Mouse (Mus musculus) heart, postnatal 0 days (tissue): ENCODE measurements at regions not wholly inside any gene's neighbourhood (a gene's known extent, or its start where the extent isn't known, plus 50 kb on each side); places are given as distances from the start of the nearest gene placed in this dataset.

Experiments
- ATAC-seq: fragments of 200-750 bp; cut with Nextera tagmentation; 2 replicates; pipeline ENCODE4 v1.8.0; 2017; ENCODE audit warnings: low read depth, moderate number of reproducible peaks, moderate library complexity; ENCODE audit not compliant: insufficient read depth
- DNase-seq: peaks from one replicate; pipeline ENCODE4 v3.0.0-alpha.2; 2016; ENCODE audit warnings: low spot score
- H3K27ac ChIP-seq: fragments of 300-500 bp; sonication (generic); 2 replicates; pipeline ENCODE4 v1.5.1; 2014; ENCODE audit warnings: low read depth, mild to moderate bottlenecking
- H3K27me3 ChIP-seq: fragments of 300-500 bp; sonication (generic); 2 replicates; pipeline ENCODE4 v1.6.1; 2014; ENCODE audit warnings: low read length, mixed read lengths; ENCODE audit not compliant: control insufficient read depth, insufficient read depth
- H3K36me3 ChIP-seq: fragments of 300-500 bp; sonication (generic); replicated peaks from 2 replicates; pipeline ENCODE4 v1.6.1; 2014; ENCODE audit warnings: low read length, mixed read lengths; ENCODE audit not compliant: control insufficient read depth, insufficient read depth
- H3K4me1 ChIP-seq: fragments of 300-500 bp; sonication (generic); 2 replicates; pipeline ENCODE4 v1.6.1; 2014; ENCODE audit warnings: antibody characterized with exemption; ENCODE audit not compliant: control insufficient read depth, insufficient read depth
- H3K4me2 ChIP-seq: fragments of 300-500 bp; sonication (generic); 2 replicates; pipeline ENCODE4 v1.6.1; 2014; ENCODE audit warnings: low read depth, mild to moderate bottlenecking, low read length, moderate library complexity
- H3K4me3 ChIP-seq: fragments of 300-500 bp; sonication (generic); 2 replicates; pipeline ENCODE4 v1.5.1; 2014; ENCODE audit warnings: low read depth, low read length
- H3K9ac ChIP-seq: fragments of 300-500 bp; sonication (generic); replicated peaks from 2 replicates; pipeline ENCODE4 v1.6.1; 2014; ENCODE audit warnings: low read depth, low read length, mixed read lengths
- H3K9me3 ChIP-seq: fragments of 300-500 bp; sonication (generic); replicated peaks from 2 replicates; pipeline ENCODE4 v1.6.1; 2016; ENCODE audit warnings: low read length; ENCODE audit not compliant: control insufficient read depth
- CTCF ChIP-seq: IDR thresholded peaks from 2 replicates; pipeline ENCODE4 v1.5.1; 2016; ENCODE audit warnings: antibody characterized with exemption, control low read depth, low read depth
- EP300 ChIP-seq: IDR thresholded peaks from 2 replicates; pipeline ENCODE4 v1.6.1; 2016; ENCODE audit warnings: antibody characterized with exemption, low read depth
- WGBS: fragments of 180-500 bp; shearing (Covaris S2); extraction: QIAGEN DNeasy Blood & Tissue Kit; methylation state at CpG from one replicate; pipeline ENCODE4 v1.1.7; 2014; 5-methylcytosine and 5-hydroxymethylcytosine counted together

DNA sequence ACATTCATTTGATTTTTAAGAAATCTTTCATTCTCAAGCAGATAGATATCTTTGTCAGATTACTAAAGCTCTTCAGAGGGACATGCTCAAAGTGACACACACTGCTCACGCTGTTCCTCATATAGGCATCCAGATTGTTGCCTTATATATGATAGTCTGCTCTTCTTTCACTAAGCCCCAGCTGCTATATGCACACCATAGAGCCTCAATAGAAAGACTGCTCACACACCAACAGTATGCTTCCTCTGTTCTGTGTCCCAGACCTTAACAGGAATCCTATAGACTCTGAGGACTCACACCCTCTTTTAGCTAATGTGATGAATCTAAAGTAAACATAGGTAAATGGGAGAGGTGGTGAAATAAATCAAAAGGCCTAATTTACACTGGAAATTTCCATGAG is 561.8 kb downstream of the Smarca1 start:
- WGBS, result 74% methylated on average over 1 of the region's 1 CpGs
- Histone ChIP-seq H3K9me3 (no peaks in the 10 kb centered on the region), H3K27me3 (no peaks in the 10 kb centered on the region), H3K27ac (no peak overlapping the region), H3K4me1 (no peaks in the 10 kb centered on the region), H3K9ac (no peak overlapping the region), H3K4me3 (no peak overlapping the region), H3K4me2 (no peak overlapping the region), H3K36me3 (no peaks in the 10 kb centered on the region)
- no peak for ATAC-seq
- no peak for DNase-seq
- TF ChIP-seq CTCF, result no peak
- no peak for TF ChIP-seq EP300

DNA sequence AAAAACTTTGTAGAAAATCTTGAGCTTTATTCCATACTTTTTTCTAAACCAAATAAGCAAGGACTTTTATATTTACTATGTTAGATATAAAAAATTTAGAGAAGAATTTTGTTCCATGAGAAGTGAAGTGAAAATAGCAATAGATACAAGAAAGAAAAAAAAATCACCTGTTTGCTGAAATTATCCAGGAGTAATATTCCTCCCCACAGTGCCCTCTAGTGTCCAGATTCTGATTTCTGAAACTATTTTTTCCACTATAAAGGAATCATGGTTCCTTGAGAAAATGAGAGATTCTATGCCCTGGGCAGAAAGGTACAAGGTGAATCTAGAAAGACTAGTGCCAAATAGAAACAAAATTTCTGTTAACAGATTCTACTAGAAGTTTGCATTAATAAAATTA is 564.0 kb downstream of the Smarca1 start:
- no peak for ATAC-seq
- DNase-seq, result no peak
- Histone ChIP-seq H3K9me3 (no peaks in the 10 kb centered on the region), H3K27ac (no peak overlapping the region), H3K4me3 (no peak overlapping the region), H3K4me2 (no peak overlapping the region), H3K36me3 (no peaks in the 10 kb centered on the region), H3K4me1 (no peaks in the 10 kb centered on the region), H3K27me3 (no peaks in the 10 kb centered on the region), H3K9ac (no peak overlapping the region)
- TF ChIP-seq CTCF, result no peak; the same call in 1 of the 2 replicates
- no peak for TF ChIP-seq EP300

- no peaks in the 10 kb centered on the region for H3K9me3 ChIP-seq
Measured at GRCm38 (mm10) chrX:47315810-47316209, 577.0 kb downstream of the Smarca1 start.

GRCm38 (mm10) chrX:47307140-47307539 is 585.6 kb downstream of the Smarca1 start:
- 49% methylated on average over 2 of the region's 2 CpGs for WGBS
- Histone ChIP-seq H3K4me2 (no peak overlapping the region), H3K4me3 (no peak overlapping the region), H3K36me3 (no peaks in the 10 kb centered on the region), H3K9me3 (no peaks in the 10 kb centered on the region), H3K4me1 (no peaks in the 10 kb centered on the region), H3K9ac (no peak overlapping the region), H3K27ac (no peak overlapping the region), H3K27me3 (no peaks in the 10 kb centered on the region)
- TF ChIP-seq EP300 (no peak), CTCF (no peak)
- no peak for ATAC-seq
- DNase-seq, result no peak

More at GRCm38 (mm10) chrX:47315810-47316209, 577.0 kb downstream of the Smarca1 start:
- no peaks in the 10 kb centered on the region for H3K27me3 ChIP-seq
- H3K4me3 ChIP-seq, result no peak overlapping the region
- no peak for TF ChIP-seq CTCF
- TF ChIP-seq EP300, result no peak
- H3K36me3 ChIP-seq, result no peaks in the 10 kb centered on the region
- H3K4me2 ChIP-seq, result no peak overlapping the region
- ATAC-seq (no peak), DNase-seq (no peak)
- H3K9ac ChIP-seq, result no peak overlapping the region
- 48% methylated on average over 3 of the region's 3 CpGs for WGBS
- H3K4me1 ChIP-seq, result no peaks in the 10 kb centered on the region
- no peak overlapping the region for H3K27ac ChIP-seq

GRCm38 (mm10) chrX:47303547-47303946 is 589.2 kb downstream of the Smarca1 start:
- no peak for ATAC-seq
- Histone ChIP-seq H3K9ac (no peak overlapping the region), H3K36me3 (no peaks in the 10 kb centered on the region), H3K27ac (no peak overlapping the region), H3K4me1 (no peaks in the 10 kb centered on the region), H3K4me2 (no peak overlapping the region), H3K9me3 (no peaks in the 10 kb centered on the region), H3K4me3 (no peak overlapping the region), H3K27me3 (no peaks in the 10 kb centered on the region)
- WGBS, result 22% methylated on average over 2 of the region's 2 CpGs
- no peak for DNase-seq
- TF ChIP-seq CTCF (no peak), EP300 (no peak)

DNA sequence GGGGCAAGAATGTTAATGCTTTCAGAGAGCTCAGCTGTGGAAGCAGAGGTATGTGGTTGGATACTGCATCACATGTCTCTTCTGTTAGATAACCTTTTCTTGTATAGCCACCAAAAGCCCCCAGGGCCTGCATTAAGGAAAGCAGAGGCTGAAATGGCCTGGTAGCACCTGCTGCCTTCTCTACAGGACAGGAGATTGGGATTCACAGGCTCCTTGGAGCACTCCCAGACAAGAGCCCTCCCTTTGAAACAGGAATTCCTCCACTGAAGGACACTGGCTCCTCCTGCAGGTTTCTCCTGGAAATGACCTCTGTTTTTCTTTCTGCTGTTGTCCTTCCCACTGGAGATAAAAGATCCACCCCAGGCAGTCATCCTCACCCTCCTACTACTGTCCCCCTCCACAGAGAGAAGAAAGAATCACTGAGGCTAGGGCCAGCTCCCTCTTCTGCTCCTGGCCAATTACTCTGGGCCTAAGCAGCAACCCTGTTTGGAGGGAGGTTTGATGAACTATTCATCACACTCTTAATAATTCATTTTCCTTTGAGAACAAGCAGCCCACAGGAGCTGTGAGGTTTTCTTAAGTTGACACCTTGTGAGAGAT is 600.1 kb downstream of the Smarca1 start:
- H3K27me3 ChIP-seq, result no peaks in the 10 kb centered on the region
- H3K4me3 ChIP-seq, result no peak overlapping the region
- H3K36me3 ChIP-seq, result no peaks in the 10 kb centered on the region
- no peaks in the 10 kb centered on the region for H3K4me1 ChIP-seq
- no peak overlapping the region for H3K27ac ChIP-seq
- H3K9ac ChIP-seq, result no peak overlapping the region
- peak; percentile 41 for TF ChIP-seq CTCF
- no peak for TF ChIP-seq EP300
- no peaks in the 10 kb centered on the region for H3K9me3 ChIP-seq
- DNase-seq, result no peak
- no peak overlapping the region for H3K4me2 ChIP-seq
- ATAC-seq, result no peak
